Mouse (Mus musculus) liver, adult 2 months (tissue): Measurements from ENCODE around the gene Scyl2. TPM values are rescaled to one million over a fixed set of nuclear protein-coding genes. Genes with fewer than 3 reads are reported as not detected.

Experiments
- DNase-seq: peaks from one replicate; pipeline ENCODE4 v3.0.0-alpha.2; 2011; ENCODE audit warnings: low read depth, low spot score; ENCODE audit errors: extremely low read depth
- H3K27ac ChIP-seq: fragments of 200-500 bp; replicated peaks from 2 replicates; pipeline ENCODE4 v1.5.1; 2012; ENCODE audit warnings: low read depth, mild to moderate bottlenecking, control low read depth, inconsistent platforms, low read length; ENCODE audit not compliant: insufficient read depth
- H3K27me3 ChIP-seq: fragments of 200-500 bp; 2 replicates; pipeline ENCODE4 v1.6.1; 2012; ENCODE audit warnings: mild to moderate bottlenecking, moderate library complexity, low read length, inconsistent platforms; ENCODE audit not compliant: control insufficient read depth, insufficient read depth
- H3K36me3 ChIP-seq: fragments of 200-500 bp; 2 replicates; pipeline ENCODE4 v1.6.1; 2012; ENCODE audit warnings: low read length, inconsistent platforms; ENCODE audit not compliant: control insufficient read depth, insufficient read depth
- H3K4me1 ChIP-seq: fragments of 200-500 bp; 2 replicates; pipeline ENCODE4 v1.6.1; 2011; ENCODE audit warnings: low read length; ENCODE audit not compliant: control insufficient read depth, insufficient read depth
- H3K4me3 ChIP-seq: fragments of 200-500 bp; 2 replicates; pipeline ENCODE4 v1.5.1; 2011; ENCODE audit warnings: low read depth, mild to moderate bottlenecking, control low read depth, low read length, moderate library complexity; ENCODE audit not compliant: insufficient read depth
- H3K79me2 ChIP-seq: fragments of 200-500 bp; 2 replicates; pipeline ENCODE4 v1.6.1; 2012; ENCODE audit warnings: inconsistent platforms, mild to moderate bottlenecking, low read length, moderate library complexity; ENCODE audit not compliant: control insufficient read depth, insufficient read depth
- H3K9ac ChIP-seq: fragments of 200-500 bp; 2 replicates; pipeline ENCODE4 v1.6.1; 2012; ENCODE audit warnings: low read depth, mild to moderate bottlenecking, control low read depth, inconsistent platforms, low read length
- CTCF ChIP-seq: fragments of 200-500 bp; IDR thresholded peaks from 2 replicates; pipeline ENCODE4 v1.5.1; 2011; ENCODE audit warnings: low read depth, low read length, control low read depth
- POLR2A ChIP-seq: fragments of 200-500 bp; IDR thresholded peaks from 2 replicates; pipeline ENCODE4 v1.6.1; 2011; ENCODE audit warnings: low read length, control low read depth; ENCODE audit not compliant: insufficient read depth; ENCODE audit errors: extremely low read depth
- WGBS: fragments of 180-500 bp; shearing (Covaris S2); methylation state at CpG from one replicate; pipeline ENCODE4 v1.1.7; 2018; 5-methylcytosine and 5-hydroxymethylcytosine counted together
- polyA plus RNA-seq: library from polyadenylated mRNA; depleted of rRNA; stranded (reverse); fragments of >200 nt; gene quantifications from 2 replicates; pipeline ENCODE4 v1.2.3, GENCODE M21; 2012
- total RNA-seq: library from RNA; depleted of rRNA; stranded (reverse); fragments of >200 nt; gene quantifications from 2 replicates; pipeline ENCODE4 v1.2.3, GENCODE M21; 2014

Scyl2 gene
- total and polyA plus RNA-seq, 2 experiments = 11.3 to 18.4 TPM

GRCm38 (mm10) chr10:89624196-89624595 lies 61.9 kb downstream of the Scyl2 start:
- H3K4me3 ChIP-seq = no peak overlapping the region
- peaks cover 32% of the 10 kb centered on the region for H3K4me1 ChIP-seq
- peak overlapping the region; percentile 65 for H3K27ac ChIP-seq
- no peak for TF ChIP-seq CTCF
- no peak for TF ChIP-seq POLR2A
- 0 out of 2 replicates have a peak, but pooled peaks cover 8% of the 10 kb centered on the region for H3K79me2 ChIP-seq
- WGBS = 16% methylated on average over 2 of the region's 2 CpGs
- no peaks in the 10 kb centered on the region for H3K27me3 ChIP-seq
- peak; percentile 96 for DNase-seq
- H3K9ac ChIP-seq = peak overlapping the region; percentile 58
- H3K36me3 ChIP-seq = no peaks in the 10 kb centered on the region

GRCm38 (mm10) chr10:89621129-89621528 lies 65.0 kb downstream of the Scyl2 start, which contains the start of gene Slc17a8:
Gene Slc17a8 (minus strand): TSS chr10:89621253.
- H3K27ac ChIP-seq = no peak within 1 kb of the TSS
- TF ChIP-seq POLR2A (no peak), CTCF (no peak)
- 77% methylated on average over 7 of the region's 7 CpGs for WGBS
- H3K79me2 ChIP-seq = peaks cover 2% of the 10 kb centered on the region; the same call in 1 of the 2 replicates
- H3K4me3 ChIP-seq = no peak within 1 kb of the TSS
- H3K27me3 ChIP-seq = no peaks in the 10 kb centered on the region
- H3K4me1 ChIP-seq = peaks cover 17% of the 10 kb centered on the region
- H3K9ac ChIP-seq = no peak within 1 kb of the TSS
- no peak for DNase-seq
- H3K36me3 ChIP-seq = no peaks in the 10 kb centered on the region

GRCm38 (mm10) chr10:89599311-89599710 lies 86.8 kb downstream of the Scyl2 start:
- WGBS = 18% methylated on average over 5 of the region's 5 CpGs
- Histone ChIP-seq H3K27me3 (no peaks in the 10 kb centered on the region), H3K27ac (peak overlapping the region; percentile 56), H3K9ac (peak overlapping the region; percentile 23; the same call in 1 of the 2 replicates), H3K4me1 (peaks cover 24% of the 10 kb centered on the region), H3K36me3 (peaks cover 5% of the 10 kb centered on the region; the same call in 1 of the 2 replicates), H3K79me2 (no peaks in the 10 kb centered on the region), H3K4me3 (no peak overlapping the region)
- TF ChIP-seq POLR2A (no peak), CTCF (no peak)
- peak; percentile 95 for DNase-seq

GRCm38 (mm10) chr10:89597275-89597674 lies 88.8 kb downstream of the Scyl2 start:
- Histone ChIP-seq H3K79me2 (no peaks in the 10 kb centered on the region), H3K4me3 (no peak overlapping the region), H3K4me1 (peaks cover 32% of the 10 kb centered on the region), H3K27me3 (no peaks in the 10 kb centered on the region), H3K27ac (no peak overlapping the region), H3K9ac (no peak overlapping the region), H3K36me3 (peaks cover 5% of the 10 kb centered on the region; the same call in 1 of the 2 replicates)
- DNase-seq = no peak
- 80% methylated on average over 4 of the region's 4 CpGs for WGBS
- no peak for TF ChIP-seq CTCF
- TF ChIP-seq POLR2A = no peak

- Histone ChIP-seq H3K36me3 (peaks cover 8% of the 10 kb centered on the region; the same call in 1 of the 2 replicates), H3K27me3 (no peaks in the 10 kb centered on the region), H3K9ac (no peak overlapping the region), H3K4me3 (no peak overlapping the region), H3K4me1 (peaks cover 32% of the 10 kb centered on the region), H3K27ac (peak overlapping the region; percentile 63; the same call in 1 of the 2 replicates), H3K79me2 (no peaks in the 10 kb centered on the region)
- 88% methylated on average over 5 of the region's 5 CpGs for WGBS
- DNase-seq = no peak
- TF ChIP-seq POLR2A (no peak), CTCF (no peak)
These were observed 90.2 kb downstream of the Scyl2 start for GRCm38 (mm10) chr10:89595935-89596334.

- peaks cover 9% of the 10 kb centered on the region; the same call in 1 of the 2 replicates for H3K36me3 ChIP-seq
- H3K4me3 ChIP-seq = no peak overlapping the region
- no peaks in the 10 kb centered on the region for H3K79me2 ChIP-seq
- no peaks in the 10 kb centered on the region for H3K27me3 ChIP-seq
- TF ChIP-seq POLR2A (no peak), CTCF (no peak)
- H3K9ac ChIP-seq = no peak overlapping the region
- peak overlapping the region; percentile 63 for H3K27ac ChIP-seq
- DNase-seq = no peak
- WGBS = 17% methylated on average over 1 of the region's 1 CpGs
- peaks cover 32% of the 10 kb centered on the region for H3K4me1 ChIP-seq
These were observed 90.6 kb downstream of the Scyl2 start for GRCm38 (mm10) chr10:89595514-89595913.
